Mouse (Mus musculus): ENCODE results near the gene Pnpla1. TPM values are rescaled to one million over a fixed set of nuclear protein-coding genes. Genes with fewer than 3 reads are reported as not detected.

Gene Pnpla1
- polyA plus RNA-seq (2017; shearing (Covaris generic)), result under 1 TPM in 1 of 2 experiments, not detected in 1; 0.37 TPM

GRCm38 (mm10) chr17:28858205-28858604, at the start of gene Pnpla1:
TSS of gene Pnpla1 (plus strand) at chr17:28858411.

GRCm38 (mm10) chr17:28915060-28915628, 56.9 kb downstream of the Pnpla1 start, which contains the start of gene 4930539E08Rik:
TSS of gene 4930539E08Rik (minus strand) at chr17:28915324.

Other genes with a start within 250 kb of the Pnpla1 start
- 100 to 1,000 TPM; 160 to 211 TPM for gene Srpk1, start 235.7 kb upstream of the Pnpla1 start, polyA plus RNA-seq (2017; shearing (Covaris generic))
- 1 to 10 TPM in 1 of 2 experiments, under 1 TPM in 1; 0.27 to 1.2 TPM for gene Slc26a8, start 168.2 kb upstream of the Pnpla1 start, polyA plus RNA-seq (2017; shearing (Covaris generic))
- gene Mapk14, start 167.1 kb upstream of the Pnpla1 start, polyA plus RNA-seq (2017; shearing (Covaris generic)), result 100 to 1,000 TPM in 1 of 2 experiments, 10 to 100 TPM in 1; 91.4 to 156 TPM
- gene AC170998.1, start 132.3 kb upstream of the Pnpla1 start, polyA plus RNA-seq (2017; shearing (Covaris generic)), result 1 to 10 TPM; 8.7 to 8.9 TPM
- under 1 TPM; 0.24 to 0.72 TPM for gene Mapk13, start 89.1 kb upstream of the Pnpla1 start, polyA plus RNA-seq (2017; shearing (Covaris generic))
- 10 to 100 TPM in 1 of 2 experiments, 1 to 10 TPM in 1; 9.7 to 24.5 TPM for gene Brpf3, start 57.3 kb upstream of the Pnpla1 start, polyA plus RNA-seq (2017; shearing (Covaris generic))
- gene 4930539E08Rik, start 56.9 kb downstream of the Pnpla1 start, polyA plus RNA-seq (2017; shearing (Covaris generic)), result 1 to 10 TPM in 1 of 2 experiments, under 1 TPM in 1; 0.70 to 2.8 TPM
- under 1 TPM in 1 of 2 experiments, not detected in 1; 0.29 TPM for gene Pxt1, start 85.4 kb downstream of the Pnpla1 start, polyA plus RNA-seq (2017; shearing (Covaris generic))
- 10 to 100 TPM; 75.4 to 98.2 TPM for gene Kctd20, start 93.5 kb downstream of the Pnpla1 start, polyA plus RNA-seq (2017; shearing (Covaris generic))
- 100 to 1,000 TPM; 228 to 419 TPM for gene Stk38, start 149.6 kb downstream of the Pnpla1 start, polyA plus RNA-seq (2017; shearing (Covaris generic))
- gene Srsf3, start 174.2 kb downstream of the Pnpla1 start, polyA plus RNA-seq (2017; shearing (Covaris generic)), result 100 to 1,000 TPM; 444 to 537 TPM
- 1 to 10 TPM; 1.4 to 5.8 TPM for gene Cdkn1a, start 232.6 kb downstream of the Pnpla1 start, polyA plus RNA-seq (2017; shearing (Covaris generic))